Mouse (Mus musculus) layer of hippocampus, adult 2 months (tissue): ENCODE data around the gene Gm10024. TPM values are rescaled to one million over a fixed set of nuclear protein-coding genes. Genes with fewer than 3 reads are reported as not detected.
A peak's percentile ranks its signal among the peaks of the same experiment; 100 is the strongest.
"Not testable (repeated sequence)": the region's sequence is repeated elsewhere in the genome, so short reads cannot be mapped to it uniquely, and the experiment has no call there.

Source experiments
- DNase-seq, 2 experiments: peaks; one replicate each; pipeline ENCODE4 v3.0.0; 2022; ENCODE audit warnings: low spot score in 2 of 2
- H3K27ac ChIP-seq: fragments of 200-600 bp; 2 replicates; pipeline ENCODE4 v1.8.1; 2022
- H3K4me3 ChIP-seq: fragments of 200-600 bp; 2 replicates; pipeline ENCODE4 v1.8.1; 2022; ENCODE audit warnings: mild to moderate bottlenecking
- CTCF ChIP-seq: fragments of 200-600 bp; conservative IDR thresholded peaks from 2 replicates; pipeline ENCODE4 v1.8.1; 2022; ENCODE audit warnings: antibody characterized with exemption, mild to moderate bottlenecking, moderate library complexity
- long read RNA-seq, 2 experiments: library from polyadenylated mRNA; stranded (forward); transcript quantifications; one replicate each; pipeline ENCODE4 v2.0.0; 2021; ENCODE audit warnings: borderline mapping rate in 2 of 2
- total RNA-seq, 2 experiments: library from RNA; stranded (reverse); gene quantifications; 2 replicates each; pipeline ENCODE4 v1.2.3; 2021

Gene Gm10024
- total RNA-seq = not detected
- long read RNA-seq, experiment 1 = 0 reads
- long read RNA-seq, experiment 2 = 0 reads

GRCm38 (mm10) chr10:77711157-77711556 lies at the start of gene Gm10024:
Gene Gm10024 (plus strand): TSS chr10:77711457.
- H3K27ac ChIP-seq, H3K4me3 ChIP-seq, DNase-seq: not testable (repeated sequence)

DNA sequence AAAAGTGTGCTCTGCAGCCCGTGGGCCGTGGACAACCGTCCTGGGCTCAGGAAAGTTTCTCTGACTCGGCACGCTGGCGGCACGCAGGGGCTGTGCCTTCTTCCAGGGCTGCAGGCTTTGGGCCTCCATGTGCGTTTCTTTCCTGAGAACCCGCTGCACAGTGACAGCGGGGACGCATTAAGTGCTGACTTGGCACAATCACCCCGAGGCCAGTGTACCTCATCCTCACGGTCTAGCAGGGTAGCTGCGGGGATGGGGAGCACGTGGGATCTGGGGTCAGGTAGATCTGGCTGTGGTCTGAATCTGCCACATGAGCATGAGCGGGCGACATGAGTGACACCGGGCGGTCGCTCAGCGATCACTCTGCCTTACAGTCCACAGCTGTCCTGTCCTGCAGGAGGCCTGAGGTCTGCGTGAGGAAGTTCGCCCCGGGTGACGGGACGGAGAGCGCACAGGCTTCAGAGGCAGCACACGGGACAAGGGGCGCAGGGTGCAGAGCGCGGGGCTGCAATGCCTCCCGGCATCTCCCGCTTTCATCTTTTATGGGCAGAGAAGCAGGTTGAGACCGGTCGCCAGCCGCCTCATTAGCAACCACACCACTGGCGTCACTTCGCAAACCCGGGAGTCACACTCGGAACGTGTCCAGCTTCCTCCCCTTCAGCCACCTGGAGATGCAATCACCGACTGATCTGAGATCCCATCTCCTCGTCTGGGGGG lies 47.1 kb upstream of the Gm10024 start:
- Histone ChIP-seq H3K27ac (no peak overlapping the region), H3K4me3 (no peak overlapping the region)
- TF ChIP-seq CTCF = no peak
- no peak for DNase-seq

- H3K27ac ChIP-seq = no peak overlapping the region
- H3K4me3 ChIP-seq = no peak overlapping the region
- no peak for TF ChIP-seq CTCF
- no peak for DNase-seq
Measured at GRCm38 (mm10) chr10:77666342-77666741, 44.9 kb upstream of the Gm10024 start.

DNA sequence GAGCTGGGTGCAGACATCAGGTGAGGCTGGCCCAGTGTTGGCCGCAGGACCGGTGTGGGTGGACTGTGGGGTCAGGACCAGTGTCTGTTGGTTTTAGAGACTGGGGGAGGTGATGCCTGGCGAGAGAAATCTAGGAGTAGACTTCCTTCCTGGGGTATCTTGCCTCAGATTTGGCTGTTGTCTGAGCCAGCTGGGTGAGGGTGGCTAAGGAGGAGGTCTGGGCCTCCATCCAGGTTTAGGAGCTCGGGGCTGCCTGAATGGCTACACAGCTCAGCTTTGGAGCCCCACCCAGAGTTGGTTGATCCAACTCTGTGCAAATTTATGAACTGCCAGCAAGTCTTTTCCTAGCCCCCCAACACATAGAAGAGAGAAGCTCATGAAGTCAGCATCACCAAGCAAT lies 43.9 kb upstream of the Gm10024 start:
- no peak for TF ChIP-seq CTCF
- peak; percentile 40 to 45 for DNase-seq
- H3K27ac ChIP-seq = no peak overlapping the region
- no peak overlapping the region for H3K4me3 ChIP-seq

DNA sequence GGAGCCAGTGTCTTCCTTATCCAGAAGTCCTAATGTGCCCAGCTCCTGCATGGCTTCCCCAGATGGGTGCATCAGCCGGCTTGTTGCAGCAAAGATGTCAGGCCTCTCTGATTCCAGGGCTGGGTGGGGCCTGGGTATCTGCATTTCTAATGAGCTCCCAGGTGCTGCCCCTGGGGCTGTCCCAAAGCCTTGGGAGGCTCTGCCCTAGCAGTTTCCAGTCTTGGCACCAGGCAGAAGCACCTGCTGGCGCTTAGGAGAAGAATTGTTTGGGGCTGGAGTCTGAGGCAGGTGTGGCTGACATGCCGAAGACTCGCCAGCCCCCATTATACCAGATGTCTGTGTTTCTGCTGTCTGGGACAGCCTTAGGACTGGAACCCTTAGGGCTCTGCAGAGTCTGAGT lies 40.5 kb upstream of the Gm10024 start:
- Histone ChIP-seq H3K4me3 (no peak overlapping the region), H3K27ac (no peak overlapping the region)
- no peak for DNase-seq
- no peak for TF ChIP-seq CTCF

DNA sequence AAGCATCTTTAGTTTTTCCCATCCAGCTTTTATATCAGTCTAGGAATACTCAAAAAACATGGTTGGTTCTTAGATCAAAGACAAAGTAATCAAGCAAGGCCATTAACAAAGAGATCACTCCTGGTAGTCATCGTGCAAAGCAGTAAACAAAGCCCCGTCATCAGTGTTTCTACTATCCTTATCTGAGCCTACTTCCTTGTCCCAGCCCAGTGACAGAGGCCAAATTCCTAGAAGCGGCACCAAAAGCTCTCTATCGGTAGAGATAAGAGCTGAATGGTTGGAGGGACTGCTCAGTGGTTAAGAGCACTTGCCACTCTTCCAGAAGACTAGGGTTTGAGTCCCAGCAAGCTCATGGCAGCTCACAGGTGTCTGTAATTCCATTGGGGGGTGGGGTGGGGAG lies 39.7 kb upstream of the Gm10024 start:
- Histone ChIP-seq H3K27ac (no peak overlapping the region), H3K4me3 (no peak overlapping the region)
- TF ChIP-seq CTCF = no peak
- no peak for DNase-seq

- TF ChIP-seq CTCF = no peak
- no peak overlapping the region for H3K4me3 ChIP-seq
- DNase-seq = no peak
- H3K27ac ChIP-seq = no peak overlapping the region
Measured at GRCm38 (mm10) chr10:77673765-77674164, 37.5 kb upstream of the Gm10024 start.

GRCm38 (mm10) chr10:77677562-77677961 lies 33.7 kb upstream of the Gm10024 start:
- Histone ChIP-seq H3K4me3 (peak overlapping the region; percentile 11), H3K27ac (no peak overlapping the region)
- DNase-seq = no peak
- no peak for TF ChIP-seq CTCF

DNA sequence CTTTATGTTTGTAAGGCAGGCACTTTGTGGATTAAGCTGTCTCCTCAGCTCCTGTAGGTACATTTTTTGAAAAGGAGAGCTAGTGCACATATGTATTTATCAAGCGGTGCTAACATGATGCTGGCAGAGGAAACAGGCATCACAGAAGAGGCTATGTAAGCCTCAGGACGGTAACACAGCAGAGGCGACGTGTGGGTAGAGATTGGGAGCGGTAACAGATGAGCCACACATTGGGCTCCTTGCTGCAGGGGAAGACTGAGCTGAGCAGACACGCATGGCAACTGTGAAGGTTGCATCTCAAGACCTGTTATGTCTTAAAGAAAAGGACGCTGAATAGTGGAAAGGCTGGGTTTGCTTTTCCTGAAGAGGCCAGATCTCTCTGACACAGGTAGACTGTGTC lies 28.3 kb upstream of the Gm10024 start:
- no peak overlapping the region for H3K4me3 ChIP-seq
- TF ChIP-seq CTCF = no peak
- H3K27ac ChIP-seq = no peak overlapping the region
- no peak for DNase-seq

- DNase-seq = no peak
- no peak for TF ChIP-seq CTCF
- Histone ChIP-seq H3K4me3 (no peak overlapping the region), H3K27ac (no peak overlapping the region)
Measured at GRCm38 (mm10) chr10:77684181-77684580, 27.1 kb upstream of the Gm10024 start.

DNA sequence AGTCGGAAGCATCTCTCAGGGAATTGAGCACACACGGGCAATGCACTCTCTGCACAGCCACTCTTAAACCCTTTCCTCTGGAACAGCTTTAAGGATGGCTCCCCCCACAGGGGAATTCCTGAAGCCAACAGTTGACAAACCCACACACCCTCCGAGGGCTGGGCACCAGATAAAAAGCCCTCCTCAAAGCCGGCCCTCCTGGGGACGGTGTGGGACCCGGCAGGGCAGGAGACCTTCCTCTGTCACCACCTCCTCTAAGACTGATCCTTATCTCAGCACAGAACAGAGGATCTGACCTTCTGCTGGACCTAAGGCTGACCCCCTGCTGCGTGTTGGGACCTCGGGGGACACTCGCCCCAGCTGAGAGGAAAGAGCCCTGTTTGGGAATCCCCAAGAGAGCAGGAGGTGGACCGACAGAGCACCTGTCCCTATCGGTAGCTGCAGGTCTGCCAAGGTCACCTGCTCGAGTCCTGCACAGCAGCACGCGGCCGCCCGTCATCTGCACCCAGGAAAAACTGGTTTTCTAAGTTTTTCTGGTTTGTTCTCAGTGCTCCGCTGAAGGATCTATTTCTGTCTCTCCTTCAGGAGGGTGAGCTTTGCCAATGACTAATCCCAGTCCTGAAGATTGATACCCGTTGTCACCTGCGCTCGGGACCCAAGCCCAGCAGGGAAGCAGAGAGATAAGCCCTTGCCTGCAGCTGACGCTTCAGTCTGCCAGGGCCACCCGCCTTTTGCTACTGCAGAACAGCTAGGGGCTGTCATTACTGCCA lies 25.2 kb upstream of the Gm10024 start, which contains the start of gene Tspear:
TSS of gene Tspear (plus strand) at position 675 of the 770 bp plus-strand sequence.
- no peak for DNase-seq
- TF ChIP-seq CTCF = no peak
- Histone ChIP-seq H3K4me3 (no peak within 1 kb of the TSS), H3K27ac (no peak within 1 kb of the TSS)

- H3K4me3 ChIP-seq = no peak overlapping the region
- no peak for TF ChIP-seq CTCF
- DNase-seq = no peak
- no peak overlapping the region for H3K27ac ChIP-seq
Measured at GRCm38 (mm10) chr10:77687021-77687420, 24.2 kb upstream of the Gm10024 start.

DNA sequence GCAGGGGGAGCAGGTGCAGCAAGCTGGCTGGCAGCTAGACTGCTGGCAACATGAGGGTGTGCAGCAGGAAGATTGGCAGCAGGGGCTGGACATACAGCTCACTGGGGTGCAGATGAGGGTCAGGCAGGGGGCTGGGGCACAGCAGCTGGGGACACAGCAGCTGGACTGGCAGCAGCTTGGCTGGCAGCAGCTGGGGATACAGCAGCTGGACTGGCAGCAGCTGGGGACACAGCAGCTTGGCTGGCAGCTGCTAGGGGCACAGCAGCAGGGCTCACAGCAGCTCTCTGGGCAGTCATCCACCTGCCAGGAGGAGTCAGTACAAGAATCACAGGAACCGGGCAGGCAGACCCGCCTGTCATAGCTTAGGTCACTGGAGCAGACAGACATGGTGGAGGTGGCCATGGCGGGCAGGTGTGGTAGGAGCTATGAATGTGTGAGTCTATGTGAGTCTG lies 20.9 kb upstream of the Gm10024 start, which contains the start of gene Gm19402:
TSS of gene Gm19402 (minus strand) at position 402 of the 452 bp plus-strand sequence.
- H3K4me3 ChIP-seq, H3K27ac ChIP-seq, DNase-seq: not testable (repeated sequence)

DNA sequence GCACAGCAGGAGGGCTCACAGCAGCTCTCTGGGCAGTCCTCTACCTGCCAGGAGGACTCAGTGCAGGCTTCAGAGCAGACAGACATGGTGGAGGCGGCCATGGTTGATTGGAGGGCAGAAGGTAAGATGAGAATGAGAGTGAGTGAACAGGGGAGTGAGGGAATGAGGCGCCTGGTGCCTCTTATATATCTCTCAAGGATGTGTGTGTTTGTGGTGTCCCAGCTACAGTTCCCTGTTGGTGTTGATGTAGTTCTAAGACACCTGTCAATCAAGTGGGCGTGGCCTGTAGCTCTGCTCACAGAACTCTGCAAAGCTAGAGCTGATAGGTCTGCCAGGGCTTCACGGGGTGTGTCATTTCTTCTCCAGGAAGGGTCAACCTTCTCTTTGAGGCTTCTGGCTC lies 14.1 kb upstream of the Gm10024 start, which contains the start of gene Gm9508:
TSS of gene Gm9508 (minus strand) at position 101 of the 400 bp plus-strand sequence.
- H3K27ac ChIP-seq = no peak within 1 kb of the TSS
- no peak for DNase-seq
- no peak within 1 kb of the TSS for H3K4me3 ChIP-seq
- TF ChIP-seq CTCF = no peak
